Mouse (Mus musculus): Measurements from ENCODE around the gene Lcn3. TPM values are rescaled to one million over a fixed set of nuclear protein-coding genes. Genes with fewer than 3 reads are reported as not detected.
"Not testable (repeated sequence)": the region's sequence is repeated elsewhere in the genome, so short reads cannot be mapped to it uniquely, and the experiment has no call there.

Gene Lcn3
- total and polyA plus RNA-seq, 3 experiments = not detected

DNA sequence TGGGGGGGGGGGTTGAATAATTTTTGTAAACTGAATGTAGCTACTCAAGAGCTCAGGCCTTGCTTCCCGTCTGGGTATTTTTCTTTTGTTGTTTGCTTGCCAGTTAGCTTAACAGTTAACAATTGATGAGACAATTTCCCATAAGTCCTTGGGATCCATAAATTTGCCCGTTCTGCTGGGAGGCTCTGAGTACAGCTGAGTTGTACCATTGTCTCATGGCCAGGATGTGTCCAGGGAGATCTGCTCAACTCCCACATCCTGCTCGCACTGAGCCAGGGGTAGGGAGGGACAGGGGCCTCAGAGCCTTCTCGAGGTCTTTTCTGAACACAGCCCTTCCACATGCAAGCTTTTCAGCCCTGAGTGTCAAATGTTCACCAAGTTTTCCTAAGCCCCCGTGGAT, 32.7 kb downstream of the Lcn3 start:
- Histone ChIP-seq H3K27me3 (ENCODE audit: insufficient read depth, low read length) (peaks cover 7% of the 10 kb centered on the region), H3K36me3 (replicated peaks) (no peaks in the 10 kb centered on the region), H3K9me3 (replicated peaks) (no peaks in the 10 kb centered on the region), H3K4me1 (ENCODE audit: insufficient read depth, low read depth, low read length) (no peaks in the 10 kb centered on the region), H3K4me3 (ENCODE audit: low read depth, low read length) (no peak overlapping the region)
- TF ChIP-seq GATA1 (IDR thresholded peaks at IDR 0.05; ENCODE audit: borderline replicate concordance, low read length) (no peak), GATA2 (IDR thresholded peaks at IDR 0.05; ENCODE audit: borderline replicate concordance, low read depth, low read length) (no peak), CTCF (IDR thresholded peaks at IDR 0.05; ENCODE audit: low read depth, low read length) (no peak), TAL1 (conservative IDR thresholded peaks at IDR 0.05; ENCODE audit: low read depth, low read length) (no peak), POLR2AphosphoS5 (IDR thresholded peaks at IDR 0.05; ENCODE audit: insufficient replicate concordance, low read depth, low read length) (no peak)
- DNase-seq (ENCODE audit: low spot score) (no peak), ATAC-seq (ENCODE audit: extremely low read depth, insufficient number of reproducible peaks, low FRiP score, poor library complexity, severe bottlenecking) (no peak)

DNA sequence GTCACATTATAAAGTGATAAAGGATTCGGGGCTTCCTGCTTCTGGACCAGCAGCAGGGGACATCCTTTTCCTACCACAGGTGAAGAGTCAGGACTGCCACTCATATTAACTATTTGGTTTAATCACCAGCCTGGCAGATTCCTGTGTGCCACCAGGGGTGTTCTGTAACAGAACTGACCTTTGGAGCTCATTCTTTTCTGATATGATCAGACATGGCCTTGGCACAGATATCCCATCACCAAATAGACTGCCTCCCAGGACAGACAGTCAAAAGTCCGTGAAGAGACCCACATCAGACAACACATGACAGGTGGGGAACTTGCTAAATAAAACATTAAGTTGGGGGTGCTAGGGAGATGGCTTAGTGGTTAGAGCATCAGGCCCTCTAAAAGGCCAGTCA, 46.3 kb downstream of the Lcn3 start:
- TF ChIP-seq GATA1 (IDR thresholded peaks at IDR 0.05; ENCODE audit: borderline replicate concordance, low read length) = no peak
- no peak for TF ChIP-seq GATA2 (IDR thresholded peaks at IDR 0.05; ENCODE audit: borderline replicate concordance, low read depth, low read length)
- TF ChIP-seq CTCF (IDR thresholded peaks at IDR 0.05; ENCODE audit: low read depth, low read length) = no peak
- TF ChIP-seq TAL1 (conservative IDR thresholded peaks at IDR 0.05; ENCODE audit: low read depth, low read length) = no peak
- TF ChIP-seq POLR2AphosphoS5 (IDR thresholded peaks at IDR 0.05; ENCODE audit: insufficient replicate concordance, low read depth, low read length) = no peak
- no peaks in the 10 kb centered on the region for H3K36me3 ChIP-seq (replicated peaks)
- H3K4me3 ChIP-seq (ENCODE audit: low read depth, low read length) = no peak overlapping the region
- peaks cover 12% of the 10 kb centered on the region for H3K27me3 ChIP-seq (ENCODE audit: insufficient read depth, low read length)
- H3K9me3 ChIP-seq (replicated peaks) = no peaks in the 10 kb centered on the region
- no peak for DNase-seq (ENCODE audit: low spot score)
- no peak for ATAC-seq (ENCODE audit: extremely low read depth, insufficient number of reproducible peaks, low FRiP score, poor library complexity, severe bottlenecking)
- H3K4me1 ChIP-seq (ENCODE audit: insufficient read depth, low read depth, low read length) = no peaks in the 10 kb centered on the region

DNA sequence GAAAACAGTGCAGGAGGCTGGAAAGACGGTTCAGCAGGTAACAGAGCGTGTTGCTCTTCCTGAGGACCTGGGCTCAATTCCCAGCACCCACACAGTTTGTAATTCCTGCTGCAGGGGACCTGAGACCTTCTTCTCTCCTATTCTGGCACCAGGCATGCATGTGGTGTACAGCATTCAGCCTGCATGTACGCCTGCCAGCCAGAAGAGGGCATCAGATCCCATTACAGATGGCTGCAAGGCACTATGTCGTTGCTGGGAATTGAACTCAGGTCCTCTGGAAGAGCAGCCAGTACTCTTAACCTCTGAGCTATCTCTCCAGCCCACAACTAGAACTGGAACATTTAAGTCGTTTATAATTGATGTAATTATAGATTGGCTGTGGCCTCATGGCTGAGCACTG, 48.0 kb downstream of the Lcn3 start:
- Histone ChIP-seq H3K4me1 (ENCODE audit: insufficient read depth, low read depth, low read length) (no peaks in the 10 kb centered on the region), H3K27me3 (ENCODE audit: insufficient read depth, low read length) (peaks cover 15% of the 10 kb centered on the region), H3K36me3 (replicated peaks) (no peaks in the 10 kb centered on the region), H3K4me3 (ENCODE audit: low read depth, low read length) (no peak overlapping the region), H3K9me3 (replicated peaks) (no peaks in the 10 kb centered on the region)
- DNase-seq (ENCODE audit: low spot score) (no peak), ATAC-seq (ENCODE audit: extremely low read depth, insufficient number of reproducible peaks, low FRiP score, poor library complexity, severe bottlenecking) (no peak)
- 0 out of 2 replicates have a peak, but pooled peaks have one; percentile 15 for TF ChIP-seq CTCF (IDR thresholded peaks at IDR 0.05; ENCODE audit: low read depth, low read length)
- no peak for TF ChIP-seq POLR2AphosphoS5 (IDR thresholded peaks at IDR 0.05; ENCODE audit: insufficient replicate concordance, low read depth, low read length)
- no peak for TF ChIP-seq GATA2 (IDR thresholded peaks at IDR 0.05; ENCODE audit: borderline replicate concordance, low read depth, low read length)
- TF ChIP-seq GATA1 (IDR thresholded peaks at IDR 0.05; ENCODE audit: borderline replicate concordance, low read length) = no peak

DNA sequence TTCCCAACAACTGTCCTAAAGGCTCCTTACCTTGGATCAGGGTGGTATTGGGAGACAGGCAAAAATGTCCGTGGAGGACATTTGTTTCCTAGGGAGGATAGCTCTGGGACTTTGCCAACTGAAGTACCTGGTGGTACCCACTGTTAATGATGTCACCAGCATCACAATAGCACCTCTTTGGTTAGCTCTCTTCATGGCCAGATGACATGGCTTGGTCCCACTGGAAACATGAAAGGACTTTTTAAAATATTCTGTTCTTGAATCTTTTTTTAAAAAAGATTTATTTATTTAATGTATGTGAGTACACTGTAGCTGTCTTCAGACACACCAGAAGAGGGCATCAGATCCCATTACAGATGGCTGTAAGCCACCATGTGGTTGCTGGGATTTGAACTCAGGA, 50.4 kb downstream of the Lcn3 start, which contains the start of gene Glt6d1:
Glt6d1 (minus strand) TSS at position 101 of the 400 bp plus-strand sequence.
- H3K4me1 ChIP-seq (ENCODE audit: insufficient read depth, low read depth, low read length); ATAC-seq (ENCODE audit: extremely low read depth, insufficient number of reproducible peaks, low FRiP score, poor library complexity, severe bottlenecking); DNase-seq (ENCODE audit: low spot score); H3K36me3 ChIP-seq (replicated peaks); H3K4me3 ChIP-seq (ENCODE audit: low read depth, low read length); H3K9me3 ChIP-seq (replicated peaks): not testable (repeated sequence)
- peaks cover 10% of the 10 kb centered on the region; the same call in 1 of the 2 replicates for H3K27me3 ChIP-seq (ENCODE audit: insufficient read depth, low read length)

Other genes starting within 250 kb of the Lcn3 start
Only the 20 nearest of the 23 such genes appear.
- gene Mamdc4, start 190.7 kb upstream of the Lcn3 start, total RNA-seq (2014; fragmentation: Nextera tagmentation) = 0.58 and 4.3 TPM in 2 replicates
- 1.9 and 5.5 TPM in 2 replicates for gene Mamdc4, start 190.7 kb upstream of the Lcn3 start, total RNA-seq (2017)
- 1.4 and 1.6 TPM in 2 replicates for gene Mamdc4, start 190.7 kb upstream of the Lcn3 start, polyA plus RNA-seq (2012)
- 1.4 and 2.1 TPM in 2 replicates for gene Phpt1, start 190.3 kb upstream of the Lcn3 start, total RNA-seq (2014; fragmentation: Nextera tagmentation)
- 7.1 and 12.5 TPM in 2 replicates for gene Phpt1, start 190.3 kb upstream of the Lcn3 start, total RNA-seq (2017)
- gene Phpt1, start 190.3 kb upstream of the Lcn3 start, polyA plus RNA-seq (2012) = 6.5 and 9.5 TPM in 2 replicates
- 0.63 and 1.1 TPM in 2 replicates for gene Ajm1, start 183.8 kb upstream of the Lcn3 start, total RNA-seq (2014; fragmentation: Nextera tagmentation)
- 0.05 TPM in 1 of 2 replicates, not detected in the other for gene Ajm1, start 183.8 kb upstream of the Lcn3 start, total RNA-seq (2017)
- 0.32 and 0.35 TPM in 2 replicates for gene Ajm1, start 183.8 kb upstream of the Lcn3 start, polyA plus RNA-seq (2012)
- gene Rabl6, start 157.0 kb upstream of the Lcn3 start, total RNA-seq (2014; fragmentation: Nextera tagmentation) = 73.4 and 74.9 TPM in 2 replicates
- gene Rabl6, start 157.0 kb upstream of the Lcn3 start, total RNA-seq (2017) = 41.5 and 43.2 TPM in 2 replicates
- gene Rabl6, start 157.0 kb upstream of the Lcn3 start, polyA plus RNA-seq (2012) = 79.9 and 82.4 TPM in 2 replicates
- not detected in 2 replicates for gene Ccdc183, start 147.9 kb upstream of the Lcn3 start, total RNA-seq (2014; fragmentation: Nextera tagmentation)
- gene Ccdc183, start 147.9 kb upstream of the Lcn3 start, total RNA-seq (2017) = 0.05 TPM in 1 of 2 replicates, not detected in the other
- gene Ccdc183, start 147.9 kb upstream of the Lcn3 start, polyA plus RNA-seq (2012) = not detected in 2 replicates
- not detected in 2 replicates for gene Tmem141, start 143.6 kb upstream of the Lcn3 start, total RNA-seq (2014; fragmentation: Nextera tagmentation)
- not detected in 2 replicates for gene Tmem141, start 143.6 kb upstream of the Lcn3 start, total RNA-seq (2017)
- not detected in 2 replicates for gene Tmem141, start 143.6 kb upstream of the Lcn3 start, polyA plus RNA-seq (2012)
- not detected in 2 replicates for gene Fcna, start 137.5 kb upstream of the Lcn3 start, total RNA-seq (2014; fragmentation: Nextera tagmentation)
- not detected in 2 replicates for gene Fcna, start 137.5 kb upstream of the Lcn3 start, total RNA-seq (2017)
- gene Fcna, start 137.5 kb upstream of the Lcn3 start, polyA plus RNA-seq (2012) = not detected in 2 replicates
- gene Lcn8, start 112.4 kb upstream of the Lcn3 start, total RNA-seq (2014; fragmentation: Nextera tagmentation) = not detected in 2 replicates
- gene Lcn8, start 112.4 kb upstream of the Lcn3 start, total RNA-seq (2017) = not detected in 2 replicates
- not detected in 2 replicates for gene Lcn8, start 112.4 kb upstream of the Lcn3 start, polyA plus RNA-seq (2012)
- gene Lcn5, start 107.6 kb upstream of the Lcn3 start, total RNA-seq (2014; fragmentation: Nextera tagmentation) = not detected in 2 replicates
- gene Lcn5, start 107.6 kb upstream of the Lcn3 start, total RNA-seq (2017) = not detected in 2 replicates
- gene Lcn5, start 107.6 kb upstream of the Lcn3 start, polyA plus RNA-seq (2012) = not detected in 2 replicates
- gene Lcn6, start 88.8 kb upstream of the Lcn3 start, total RNA-seq (2014; fragmentation: Nextera tagmentation) = not detected in 2 replicates
- gene Lcn6, start 88.8 kb upstream of the Lcn3 start, total RNA-seq (2017) = not detected in 2 replicates
- gene Lcn6, start 88.8 kb upstream of the Lcn3 start, polyA plus RNA-seq (2012) = not detected in 2 replicates
- not detected in 2 replicates for gene Lcn10, start 82.8 kb upstream of the Lcn3 start, total RNA-seq (2014; fragmentation: Nextera tagmentation)
- 0.17 TPM in 1 of 2 replicates, not detected in the other for gene Lcn10, start 82.8 kb upstream of the Lcn3 start, total RNA-seq (2017)
- not detected in 2 replicates for gene Lcn10, start 82.8 kb upstream of the Lcn3 start, polyA plus RNA-seq (2012)
- not detected in 2 replicates for gene Obp2a, start 65.5 kb upstream of the Lcn3 start, total RNA-seq (2014; fragmentation: Nextera tagmentation)
- gene Obp2a, start 65.5 kb upstream of the Lcn3 start, total RNA-seq (2017) = not detected in 2 replicates
- gene Obp2a, start 65.5 kb upstream of the Lcn3 start, polyA plus RNA-seq (2012) = not detected in 2 replicates
- not detected in 2 replicates for gene Bmyc, start 58.8 kb upstream of the Lcn3 start, total RNA-seq (2014; fragmentation: Nextera tagmentation)
- not detected in 2 replicates for gene Bmyc, start 58.8 kb upstream of the Lcn3 start, total RNA-seq (2017)
- gene Bmyc, start 58.8 kb upstream of the Lcn3 start, polyA plus RNA-seq (2012) = not detected in 2 replicates
- gene Obp2b, start 28.6 kb upstream of the Lcn3 start, total RNA-seq (2014; fragmentation: Nextera tagmentation) = not detected in 2 replicates
- gene Obp2b, start 28.6 kb upstream of the Lcn3 start, total RNA-seq (2017) = not detected in 2 replicates
- gene Obp2b, start 28.6 kb upstream of the Lcn3 start, polyA plus RNA-seq (2012) = not detected in 2 replicates
- not detected in 2 replicates for gene Lcn11, start 11.4 kb downstream of the Lcn3 start, total RNA-seq (2014; fragmentation: Nextera tagmentation)
- gene Lcn11, start 11.4 kb downstream of the Lcn3 start, total RNA-seq (2017) = not detected in 2 replicates
- gene Lcn11, start 11.4 kb downstream of the Lcn3 start, polyA plus RNA-seq (2012) = not detected in 2 replicates
- gene Gm13539, start 16.7 kb downstream of the Lcn3 start, total RNA-seq (2014; fragmentation: Nextera tagmentation) = not detected in 2 replicates
- not detected in 2 replicates for gene Gm13539, start 16.7 kb downstream of the Lcn3 start, total RNA-seq (2017)
- not detected in 2 replicates for gene Gm13539, start 16.7 kb downstream of the Lcn3 start, polyA plus RNA-seq (2012)
- not detected in 2 replicates for gene Glt6d1, start 50.3 kb downstream of the Lcn3 start, total RNA-seq (2014; fragmentation: Nextera tagmentation)
- gene Glt6d1, start 50.3 kb downstream of the Lcn3 start, total RNA-seq (2017) = not detected in 2 replicates
- not detected in 2 replicates for gene Glt6d1, start 50.3 kb downstream of the Lcn3 start, polyA plus RNA-seq (2012)
- not detected in 2 replicates for gene Lcn9, start 57.6 kb downstream of the Lcn3 start, total RNA-seq (2014; fragmentation: Nextera tagmentation)
- not detected in 2 replicates for gene Lcn9, start 57.6 kb downstream of the Lcn3 start, total RNA-seq (2017)
- gene Lcn9, start 57.6 kb downstream of the Lcn3 start, polyA plus RNA-seq (2012) = not detected in 2 replicates
- gene Sohlh1, start 81.7 kb downstream of the Lcn3 start, total RNA-seq (2014; fragmentation: Nextera tagmentation) = not detected in 2 replicates
- gene Sohlh1, start 81.7 kb downstream of the Lcn3 start, total RNA-seq (2017) = not detected in 2 replicates
- gene Sohlh1, start 81.7 kb downstream of the Lcn3 start, polyA plus RNA-seq (2012) = not detected in 2 replicates
- not detected in 2 replicates for gene Kcnt1, start 98.2 kb downstream of the Lcn3 start, total RNA-seq (2014; fragmentation: Nextera tagmentation)
- under 0.01 and 0.22 TPM in 2 replicates for gene Kcnt1, start 98.2 kb downstream of the Lcn3 start, total RNA-seq (2017)
- not detected in 2 replicates for gene Kcnt1, start 98.2 kb downstream of the Lcn3 start, polyA plus RNA-seq (2012)